Mouse (Mus musculus) MEL (cell line): Measurements from ENCODE around the gene Slc25a54. TPM values are rescaled to one million over a fixed set of nuclear protein-coding genes. Genes with fewer than 3 reads are reported as not detected.

Experiments
- DNase-seq: peaks from one replicate; pipeline ENCODE4 v3.0.0; 2011; ENCODE audit warnings: low read depth, low spot score
- H3K27ac ChIP-seq: 2 replicates; pipeline ENCODE4 v1.5.1; 2012; ENCODE audit warnings: low read depth, mild to moderate bottlenecking, control low read depth, low read length, moderate library complexity; ENCODE audit not compliant: control insufficient read depth
- H3K27me3 ChIP-seq, 2 experiments: fragments of 150-350 bp in 1 of 2; sonication (generic) in 1 of 2; 2 replicates each; pipeline ENCODE4 v1.6.1; 2012; ENCODE audit warnings: low read length in 2 of 2, mild to moderate bottlenecking in 2 of 2, improper control_type of control experiment in 1 of 2, moderate library complexity in 1 of 2; ENCODE audit not compliant: insufficient read depth in 2 of 2, control insufficient read depth in 1 of 2
- H3K36me3 ChIP-seq, 2 experiments: 2 replicates each; pipeline ENCODE4 v1.6.1; 2012 to 2014; ENCODE audit warnings: low read length in 2 of 2, improper control_type of control experiment in 1 of 2, inconsistent platforms in 1 of 2, mild to moderate bottlenecking in 1 of 2; ENCODE audit not compliant: insufficient read depth in 2 of 2, control insufficient read depth in 1 of 2
- H3K4me1 ChIP-seq, 2 experiments: fragments of 150-350 bp in 1 of 2; sonication (generic) in 1 of 2; 2 replicates each; pipeline ENCODE4 v1.6.1; 2012; ENCODE audit warnings: low read length in 2 of 2, improper control_type of control experiment in 1 of 2, mild to moderate bottlenecking in 1 of 2; ENCODE audit not compliant: insufficient read depth in 2 of 2, control insufficient read depth in 1 of 2
- H3K4me3 ChIP-seq, 2 experiments: fragments of 150-350 bp in 1 of 2; sonication (generic) in 1 of 2; 2 replicates each; pipeline ENCODE4 v1.5.1; 2012; ENCODE audit warnings: low read depth in 2 of 2, low read length in 2 of 2, mild to moderate bottlenecking in 2 of 2, moderate library complexity in 2 of 2, control low read depth in 1 of 2, improper control_type of control experiment in 1 of 2; ENCODE audit not compliant: control insufficient read depth in 1 of 2, insufficient read depth in 1 of 2
- H3K79me2 ChIP-seq: 2 replicates; pipeline ENCODE4 v1.6.1; 2012; ENCODE audit warnings: mild to moderate bottlenecking, low read length, moderate library complexity; ENCODE audit not compliant: control insufficient read depth, poor library complexity, insufficient read depth
- H3K9ac ChIP-seq: 2 replicates; pipeline ENCODE4 v1.6.1; 2012; ENCODE audit warnings: low read depth, mild to moderate bottlenecking, control low read depth, low read length, moderate library complexity; ENCODE audit not compliant: control insufficient read depth, poor library complexity, severe bottlenecking
- H3K9me3 ChIP-seq: fragments of 150-350 bp; sonication (generic); replicated peaks from 2 replicates; pipeline ENCODE4 v1.6.1; 2012; ENCODE audit warnings: mild to moderate bottlenecking, low read length, improper control_type of control experiment, moderate library complexity; ENCODE audit not compliant: insufficient read depth
- BHLHE40 ChIP-seq: IDR thresholded peaks from 2 replicates; pipeline ENCODE4 v1.6.1; 2012; ENCODE audit warnings: low read depth, mild to moderate bottlenecking, inconsistent platforms, low read length, improper control_type of control experiment, borderline replicate concordance
- CHD2 ChIP-seq: IDR thresholded peaks from 2 replicates; pipeline ENCODE4 v1.6.1; 2011; ENCODE audit warnings: low read length, improper control_type of control experiment
- CTCF ChIP-seq, 3 experiments: IDR thresholded peaks in 2 of 3; conservative IDR thresholded peaks in 1 of 3; 2 replicates each; pipeline ENCODE4 v1.5.1; 2011 to 2012; ENCODE audit warnings: low read length in 3 of 3, low read depth in 2 of 3, mild to moderate bottlenecking in 2 of 3, improper control_type of control experiment in 1 of 3, inconsistent platforms in 1 of 3, mixed read lengths in 1 of 3, moderate library complexity in 1 of 3; ENCODE audit not compliant: control insufficient read depth in 1 of 3, insufficient read depth in 1 of 3, poor library complexity in 1 of 3, severe bottlenecking in 1 of 3
- ELF1 ChIP-seq: IDR thresholded peaks from 2 replicates; pipeline ENCODE4 v1.6.1; 2014; ENCODE audit warnings: low read depth, mild to moderate bottlenecking, inconsistent platforms, low read length, improper control_type of control experiment, moderate library complexity
- EP300 ChIP-seq, 2 experiments: IDR thresholded peaks; 2 replicates each; pipeline ENCODE4 v1.6.1; 2011; ENCODE audit warnings: improper control_type of control experiment in 2 of 2, low read length in 2 of 2, low read depth in 1 of 2, mild to moderate bottlenecking in 1 of 2
- GATA1 ChIP-seq: IDR thresholded peaks from 2 replicates; pipeline ENCODE4 v1.6.1; 2011; ENCODE audit warnings: low read depth, low read length, improper control_type of control experiment
- JUND ChIP-seq: IDR thresholded peaks from 2 replicates; pipeline ENCODE4 v1.6.1; 2011; ENCODE audit warnings: low read depth, mild to moderate bottlenecking, improper control_type of control experiment, low read length
- KAT2A ChIP-seq: conservative IDR thresholded peaks from 2 replicates; pipeline ENCODE4 v1.6.1; 2012; ENCODE audit warnings: low read depth, low read length, improper control_type of control experiment, inconsistent platforms
- MAX ChIP-seq: IDR thresholded peaks from 2 replicates; pipeline ENCODE4 v1.6.1; 2011; ENCODE audit warnings: low read length, improper control_type of control experiment
- MAZ ChIP-seq: IDR thresholded peaks from 2 replicates; pipeline ENCODE4 v1.6.1; 2012; ENCODE audit warnings: low read depth, mild to moderate bottlenecking, inconsistent platforms, low read length, improper control_type of control experiment
- MXI1 ChIP-seq: IDR thresholded peaks from 2 replicates; pipeline ENCODE4 v1.6.1; 2011; ENCODE audit warnings: mild to moderate bottlenecking, low read depth, low read length, improper control_type of control experiment
- MYC ChIP-seq: IDR thresholded peaks from 2 replicates; pipeline ENCODE4 v1.6.1; 2011; ENCODE audit warnings: low read depth, mild to moderate bottlenecking, low read length, improper control_type of control experiment, moderate library complexity
- NELFE ChIP-seq: IDR thresholded peaks from 2 replicates; pipeline ENCODE4 v1.6.1; 2011; ENCODE audit warnings: low read depth, low read length, improper control_type of control experiment
- POLR2AphosphoS5 ChIP-seq: IDR thresholded peaks from 2 replicates; pipeline ENCODE4 v1.6.1; 2012; ENCODE audit warnings: low read depth, borderline replicate concordance, mild to moderate bottlenecking, inconsistent platforms, low read length, moderate library complexity, mixed read lengths
- RAD21 ChIP-seq: IDR thresholded peaks from 2 replicates; pipeline ENCODE4 v1.6.1; 2011; ENCODE audit warnings: mild to moderate bottlenecking, low read depth, low read length, improper control_type of control experiment
- SIN3A ChIP-seq: IDR thresholded peaks from 2 replicates; pipeline ENCODE4 v1.6.1; 2012; ENCODE audit warnings: low read length, improper control_type of control experiment, inconsistent platforms
- SMC3 ChIP-seq: IDR thresholded peaks from 2 replicates; pipeline ENCODE4 v1.6.1; 2011; ENCODE audit warnings: low read depth, low read length, improper control_type of control experiment
- TBP ChIP-seq: IDR thresholded peaks from 2 replicates; pipeline ENCODE4 v1.8.0; 2011; ENCODE audit warnings: low read depth, low read length, improper control_type of control experiment
- TCF12 ChIP-seq: IDR thresholded peaks from 2 replicates; pipeline ENCODE4 v1.6.1; 2014; ENCODE audit warnings: low read depth, mild to moderate bottlenecking, inconsistent platforms, low read length, improper control_type of control experiment, moderate library complexity
- USF1 ChIP-seq: IDR thresholded peaks from 2 replicates; pipeline ENCODE4 v1.6.1; 2014; ENCODE audit warnings: low read depth, mild to moderate bottlenecking, inconsistent platforms, low read length, improper control_type of control experiment, moderate library complexity
- USF2 ChIP-seq, 2 experiments: IDR thresholded peaks; 2 replicates each; pipeline ENCODE4 v1.6.1; 2011 to 2012; ENCODE audit warnings: improper control_type of control experiment in 2 of 2, low read length in 2 of 2, borderline replicate concordance in 1 of 2, inconsistent platforms in 1 of 2, low read depth in 1 of 2, mild to moderate bottlenecking in 1 of 2; ENCODE audit not compliant: insufficient read depth in 1 of 2
- ZC3H11A ChIP-seq: IDR thresholded peaks from 2 replicates; pipeline ENCODE4 v1.6.1; 2012; ENCODE audit warnings: low read depth, mild to moderate bottlenecking, inconsistent platforms, low read length, improper control_type of control experiment
- ZKSCAN1 ChIP-seq: IDR thresholded peaks from 2 replicates; pipeline ENCODE4 v1.6.1; 2012; ENCODE audit warnings: low read depth, mild to moderate bottlenecking, inconsistent platforms, low read length, improper control_type of control experiment, moderate library complexity
- ZNF384 ChIP-seq: IDR thresholded peaks from 2 replicates; pipeline ENCODE4 v1.6.1; 2012; ENCODE audit warnings: low read depth, mild to moderate bottlenecking, inconsistent platforms, low read length, improper control_type of control experiment
- polyA plus RNA-seq, 2 experiments: library from polyadenylated mRNA; stranded (reverse) in 1 of 2; unstranded in 1 of 2; fragments of >175 nt in 1 of 2; fragments of >200 nt in 1 of 2; gene quantifications; 2 replicates each; pipeline versions ENCODE4 v1.2.1 to v1.2.4; 2012; ENCODE audit warnings: low replicate concordance in 2 of 2, low read depth in 1 of 2; ENCODE audit not compliant: insufficient read length in 2 of 2, insufficient read depth in 1 of 2, missing spikeins in 1 of 2
- total RNA-seq: library from RNA; depleted of rRNA; stranded (reverse); fragments of 300-350 nt; gene quantifications from 2 replicates; pipeline ENCODE4 v1.2.3, GENCODE M21; 2012

The Slc25a54 gene
- total and polyA plus RNA-seq, 3 experiments = not detected

GRCm38 (mm10) chr3:109062989-109063388, 17.3 kb upstream of the Slc25a54 start:
- DNase-seq = peak; percentile 76
- H3K9me3 ChIP-seq = no peaks in the 10 kb centered on the region

GRCm38 (mm10) chr3:109084418-109084817, 4.1 kb downstream of the Slc25a54 start:
- no peak for DNase-seq
- Histone ChIP-seq H3K9ac (no peak overlapping the region), H3K36me3 (no peaks in the 10 kb centered on the region), H3K79me2 (no peaks in the 10 kb centered on the region; the same call in 1 of the 2 replicates), H3K4me1 (no peaks in the 10 kb centered on the region), H3K27ac (no peak overlapping the region), H3K27me3 (peaks cover 0 to 3% of the 10 kb centered on the region in 2 experiments; a peak in 3 of 4 replicates)
- no peak for TF ChIP-seq JUND
- TF ChIP-seq POLR2AphosphoS5 = peak; percentile 75; the same call in 1 of the 2 replicates
- no peak for TF ChIP-seq USF1
- TF ChIP-seq, all 39 proteins: peak for 1
- Histone ChIP-seq H3K9me3 (no peaks in the 10 kb centered on the region), H3K4me3 (no peak overlapping the region)

More at GRCm38 (mm10) chr3:109062989-109063388, 17.3 kb upstream of the Slc25a54 start:
- H3K9ac ChIP-seq = no peak overlapping the region
- H3K36me3 ChIP-seq = no peaks in the 10 kb centered on the region
- peaks cover 0 to 6% of the 10 kb centered on the region in 2 experiments; a peak in 2 of 4 replicates for H3K4me1 ChIP-seq
- H3K79me2 ChIP-seq = no peaks in the 10 kb centered on the region
- H3K27me3 ChIP-seq = peaks cover 0 to 9% of the 10 kb centered on the region in 2 experiments; a peak in 3 of 4 replicates
- peak; percentile 56 to 92 (median 64) for TF ChIP-seq CTCF (IDR thresholded peaks at IDR 0.05 in 2 of 3, conservative IDR thresholded peaks at IDR 0.05 in 1 of 3; ENCODE audit: control insufficient read depth in 1 of 3, insufficient read depth in 1 of 3, low read depth in 2 of 3, low read length in 3 of 3, poor library complexity in 1 of 3, severe bottlenecking in 1 of 3)
- TF ChIP-seq KAT2A = no peak
- TF ChIP-seq RAD21 = peak; percentile 96
- TF ChIP-seq GATA1 = no peak
- TF ChIP-seq NELFE = no peak
- no peak for TF ChIP-seq USF2 (IDR thresholded peaks at IDR 0.05; ENCODE audit: borderline replicate concordance in 1 of 2, insufficient read depth in 1 of 2, low read depth in 1 of 2, low read length in 2 of 2)
- no peak for TF ChIP-seq MAZ
- peak; percentile 95 for TF ChIP-seq SMC3
- TF ChIP-seq ZKSCAN1 = no peak
- TF ChIP-seq MAX = no peak
- TF ChIP-seq MYC = no peak
- TF ChIP-seq ZNF384 = no peak
- TF ChIP-seq JUND = no peak
- TF ChIP-seq USF1 = no peak
- TF ChIP-seq TBP = no peak
- TF ChIP-seq TCF12 = no peak
- peak; percentile 97 for TF ChIP-seq ZC3H11A
- no peak for TF ChIP-seq ELF1
- no peak for TF ChIP-seq CHD2
- no peak for TF ChIP-seq MXI1
- TF ChIP-seq SIN3A = peak; percentile 36; the same call in 1 of the 2 replicates
- 0 out of 2 replicates have a peak, but pooled peaks have one; percentile 13 for TF ChIP-seq BHLHE40
- no peak for TF ChIP-seq EP300 (IDR thresholded peaks at IDR 0.05; ENCODE audit: low read depth in 1 of 2, low read length in 2 of 2)
- H3K4me3 ChIP-seq = no peak overlapping the region
- H3K27ac ChIP-seq = no peak overlapping the region
